In genomic region chr1:184908558-184908957, GRCm38 (mm10) we compare ENCODE assay signal across 10 mouse cellular contexts. TPM values are rescaled to one million over a fixed set of nuclear protein-coding genes. Genes with fewer than 3 reads are reported as not detected.
DNase-seq lines count a peak whose midpoint lies in the region; ATAC-seq and TF ChIP-seq lines count a peak whose summit lies in the region.
"Had no signal": no experiment of that assay in that cellular context is flagged by ENCODE, and none has a peak within 500 bp of the region (broad histone marks: within the 10 kb centered on the region; RNA-seq: fewer than 3 reads in every experiment).

No protein-coding gene starts in this region.

- WGBS in embryonic facial prominence, embryonic 14.5 days, result 74% methylated on average over 9 of the region's 9 CpGs
- WGBS in embryonic facial prominence, embryonic 10.5 days, result 80% methylated on average over 9 of the region's 9 CpGs
- 36% methylated on average over 9 of the region's 9 CpGs for WGBS in lung, adult 2 months
- 57% methylated on average over 9 of the region's 9 CpGs for WGBS in lung, postnatal 0 days

- no peak for TF ChIP-seq POLR2A in lung, adult 2 months (IDR thresholded peaks at IDR 0.05; ENCODE audit: borderline replicate concordance, extremely low read depth, low read depth, low read length)

- H3K9ac ChIP-seq in embryonic facial prominence, embryonic 14.5 days (ENCODE audit: low read depth, low read length), result no peak overlapping the region
- no peak overlapping the region for H3K9ac ChIP-seq in lung, postnatal 0 days (replicated peaks; ENCODE audit: low read depth)

- TF ChIP-seq EP300 in lung, postnatal 0 days (IDR thresholded peaks at IDR 0.05), result no peak

- no peaks in the 10 kb centered on the region for H3K27me3 ChIP-seq in embryonic facial prominence, embryonic 14.5 days (replicated peaks; ENCODE audit: control insufficient read depth, insufficient read depth, low read length)
- H3K27me3 ChIP-seq in embryonic facial prominence, embryonic 10.5 days (replicated peaks; ENCODE audit: low read depth, poor library complexity, severe bottlenecking), result no peaks in the 10 kb centered on the region
- no peaks in the 10 kb centered on the region for H3K27me3 ChIP-seq in lung, postnatal 0 days (replicated peaks; ENCODE audit: insufficient read depth, low read length)

- no peak overlapping the region for H3K4me3 ChIP-seq in embryonic facial prominence, embryonic 14.5 days (ENCODE audit: low read depth, low read length)
- no peak overlapping the region for H3K4me3 ChIP-seq in embryonic facial prominence, embryonic 10.5 days
- peak overlapping the region; percentile 4 for H3K4me3 ChIP-seq in lung, adult 2 months (replicated peaks; ENCODE audit: extremely low read depth, low read depth, low read length)
- H3K4me3 ChIP-seq in lung, postnatal 0 days (ENCODE audit: low read depth, low read length), result no peak overlapping the region
- H3K4me3 ChIP-seq: erythroblast, embryonic 14.5 days had no signal

- H3K9me3 ChIP-seq in embryonic facial prominence, embryonic 14.5 days (ENCODE audit: control insufficient read depth, low read length), result no peaks in the 10 kb centered on the region
- H3K9me3 ChIP-seq in embryonic facial prominence, embryonic 10.5 days, result no peaks in the 10 kb centered on the region
- H3K9me3 ChIP-seq in lung, postnatal 0 days (ENCODE audit: low read length), result no peaks in the 10 kb centered on the region

- no peak for ATAC-seq in embryonic facial prominence, embryonic 14.5 days (ENCODE audit: low read depth)
- ATAC-seq in lung, postnatal 0 days, result no peak
- ATAC-seq: hindbrain, postnatal 0 days had no signal

- intact Hi-C loops in heart, postnatal 36 days (cut with DNase I), result no loop called here

- no peak overlapping the region for H3K4me2 ChIP-seq in embryonic facial prominence, embryonic 14.5 days (ENCODE audit: low read depth, low read length)
- H3K4me2 ChIP-seq in lung, postnatal 0 days (replicated peaks; ENCODE audit: low read depth, low read length), result no peak overlapping the region

- no peak overlapping the region for H3K27ac ChIP-seq in embryonic facial prominence, embryonic 14.5 days (replicated peaks; ENCODE audit: low read depth, low read length)
- H3K27ac ChIP-seq in embryonic facial prominence, embryonic 10.5 days (replicated peaks), result no peak overlapping the region
- H3K27ac ChIP-seq in lung, postnatal 0 days (ENCODE audit: low read length), result no peak overlapping the region
- H3K27ac ChIP-seq: hindbrain, postnatal 0 days had no signal

- peaks cover 77% of the 10 kb centered on the region for H3K36me3 ChIP-seq in embryonic facial prominence, embryonic 14.5 days (ENCODE audit: control insufficient read depth, insufficient read depth, low read length)
- peaks cover 91% of the 10 kb centered on the region for H3K36me3 ChIP-seq in embryonic facial prominence, embryonic 10.5 days (replicated peaks)
- H3K36me3 ChIP-seq in lung, postnatal 0 days (ENCODE audit: insufficient read depth, low read length), result no peaks in the 10 kb centered on the region

- TF ChIP-seq CTCF in lung, adult 2 months (IDR thresholded peaks at IDR 0.05; ENCODE audit: insufficient read depth, low read length), result no peak
- TF ChIP-seq CTCF in lung, postnatal 0 days (IDR thresholded peaks at IDR 0.05), result no peak

- no peaks in the 10 kb centered on the region for H3K4me1 ChIP-seq in embryonic facial prominence, embryonic 14.5 days (ENCODE audit: control insufficient read depth, insufficient read depth, low read length)
- no peaks in the 10 kb centered on the region for H3K4me1 ChIP-seq in embryonic facial prominence, embryonic 10.5 days
- peaks cover 3% of the 10 kb centered on the region; the same call in 1 of the 2 replicates for H3K4me1 ChIP-seq in lung, adult 2 months (ENCODE audit: control insufficient read depth, insufficient read depth, low read length)
- no peaks in the 10 kb centered on the region for H3K4me1 ChIP-seq in lung, postnatal 0 days (ENCODE audit: insufficient read depth, low read depth, low read length)

- DNase-seq in embryonic facial prominence, embryonic 14.5 days (ENCODE audit: low spot score), result peak; percentile 11
- no peak for DNase-seq in embryonic facial prominence, embryonic 10.5 days (ENCODE audit: low spot score)
- no peak for DNase-seq in lung, adult 2 months
- no peak for DNase-seq in lung, postnatal 0 days (ENCODE audit: low spot score)
- DNase-seq in heart, postnatal 36 days, result peak; percentile 10 to 14
- peak; percentile 27 for DNase-seq in skeletal muscle tissue, adult 2 months (ENCODE audit: low read depth, low spot score)
- no peak for DNase-seq in spleen, adult 18-20 months
- no peak for DNase-seq in left cerebral cortex, adult 18-20 months (ENCODE audit: low spot score in 2 of 2)

RNA-seq across cellular contexts. Expression of gene C130074G19Rik, which starts 25.5 kb away (rescaled TPM):
- polyA plus RNA-seq in embryonic facial prominence, embryonic 14.5 days (2014; fragmentation: Nextera tagmentation; extraction: Ambion mirVana), result 2.3 and 2.7 TPM in 2 replicates
- 0.49 and 0.64 TPM in 2 replicates for polyA plus RNA-seq in embryonic facial prominence, embryonic 10.5 days (2016; fragmentation: Nextera tagmentation; extraction: Ambion mirVana)
- polyA plus RNA-seq in lung, adult 2 months (2012; rRNA removed), result 23.9 and 31.7 TPM in 2 replicates
- 4.0 and 4.6 TPM in 2 replicates for polyA plus RNA-seq in lung, postnatal 0 days (2015; fragmentation: Nextera tagmentation; extraction: Ambion mirVana)
- 10 to 100 TPM; 18.0 to 19.0 TPM for total RNA-seq in heart, postnatal 36 days (2021)
- total RNA-seq in left cerebral cortex, adult 18-20 months (2021), result 10 to 100 TPM; 41.9 to 50.0 TPM

Comparison
In these comparisons a context has a peak if more than half of its experiments do, and no peak if none do; other contexts are left out.
1. DNase-seq: peak in embryonic facial prominence, embryonic 14.5 days (single experiment), heart, postnatal 36 days (2 of 2) and skeletal muscle tissue, adult 2 months (single experiment); none in embryonic facial prominence, embryonic 10.5 days (single experiment), lung, adult 2 months (single experiment), lung, postnatal 0 days (single experiment), spleen, adult 18-20 months (0 of 2) and left cerebral cortex, adult 18-20 months (0 of 2).